Mouse (Mus musculus): Measurements from ENCODE around the gene Pigx.

The Pigx gene

DNA sequence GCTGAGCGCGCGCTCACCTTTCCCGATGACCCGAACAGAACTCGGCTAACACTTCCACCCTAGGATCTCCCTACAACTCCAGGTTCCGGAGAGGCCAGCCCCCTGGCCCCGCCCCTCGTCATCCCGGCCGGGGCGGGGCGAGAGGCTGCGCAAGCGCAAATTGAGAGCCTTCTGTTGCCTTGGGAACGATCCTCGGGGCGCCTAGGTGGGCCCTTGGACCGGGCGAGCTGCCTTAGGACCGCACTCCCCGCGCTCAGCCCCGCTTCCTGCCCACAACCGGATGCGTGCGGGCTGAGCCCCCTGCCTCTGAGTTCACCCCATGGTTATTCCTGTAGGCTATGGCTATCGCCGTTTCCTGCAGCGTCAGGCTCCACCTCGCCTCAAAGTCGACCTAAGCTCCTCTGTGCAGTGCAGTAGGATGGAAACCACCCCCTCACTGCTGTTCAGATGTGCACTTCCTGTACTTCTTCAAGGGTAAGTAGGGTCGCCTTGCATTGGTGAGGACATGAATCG, at the start of gene Pigx, which contains the start of gene Cep19:
TSS of gene Pigx (minus strand) at position 103 of the 513 bp plus-strand sequence.
TSS of gene Cep19 (plus strand) at position 163 of the 513 bp plus-strand sequence.
- DNase-seq (ENCODE audit: low read depth), result peak; percentile 91

- peak; percentile 49 for DNase-seq (ENCODE audit: low read depth)
These were observed 48.2 kb upstream of the Pigx start for GRCm38 (mm10) chr16:32147589-32148207.

GRCm38 (mm10) chr16:32144592-32144991, 45.1 kb upstream of the Pigx start:
- DNase-seq (ENCODE audit: low read depth), result no peak

- DNase-seq (ENCODE audit: low read depth), result no peak
These were observed 44.2 kb upstream of the Pigx start for GRCm38 (mm10) chr16:32143766-32144165.

GRCm38 (mm10) chr16:32138954-32139353, 39.4 kb upstream of the Pigx start:
- DNase-seq (ENCODE audit: low read depth), result no peak

DNA sequence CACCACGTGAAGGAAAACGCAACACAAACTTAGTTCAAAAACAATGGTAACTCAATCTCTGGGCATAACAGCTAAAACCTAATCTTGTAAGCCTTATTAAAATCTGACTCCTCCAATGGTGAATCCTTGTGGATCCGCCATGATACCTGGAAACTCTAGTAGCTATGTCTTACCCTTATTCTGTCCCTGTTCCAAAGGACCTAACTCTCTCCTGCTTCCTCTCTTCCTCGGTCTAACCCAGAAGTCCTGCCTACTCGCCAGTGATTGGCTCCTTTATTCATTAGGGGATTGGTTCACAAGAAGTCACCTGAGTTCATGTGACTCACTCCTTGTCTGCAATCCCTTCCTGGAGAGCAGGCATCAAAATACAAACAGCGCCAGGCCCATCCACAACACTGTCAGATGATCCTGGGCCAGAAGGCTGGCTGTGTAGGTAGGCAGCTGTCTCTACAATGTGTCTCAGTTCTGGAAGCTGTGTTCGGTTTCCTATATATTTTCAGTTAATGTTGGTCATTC, 36.4 kb upstream of the Pigx start:
- DNase-seq (ENCODE audit: low read depth), result no peak

DNA sequence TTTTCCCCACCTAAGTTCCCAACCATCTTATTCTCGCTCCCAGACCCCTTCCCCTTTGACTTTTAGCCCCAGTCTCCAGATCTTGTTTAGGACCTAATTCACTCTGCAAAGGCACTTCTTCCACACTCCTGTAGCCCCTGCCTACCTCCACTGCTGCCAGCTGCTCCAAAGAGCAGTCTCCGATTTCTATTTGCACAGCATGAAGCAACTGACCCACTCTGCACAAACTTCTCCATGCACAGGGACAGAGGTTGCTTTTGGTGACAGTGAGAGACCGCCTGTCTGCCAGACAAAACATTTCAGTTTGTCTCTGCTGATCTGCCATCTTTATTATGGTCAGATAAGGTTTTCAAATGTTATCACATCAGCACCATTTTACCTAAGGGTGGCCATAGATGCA, 33.6 kb upstream of the Pigx start:
- no peak for DNase-seq (ENCODE audit: low read depth)

GRCm38 (mm10) chr16:32130190-32130826, 30.8 kb upstream of the Pigx start:
- DNase-seq (ENCODE audit: low read depth), result peak; percentile 98

DNA sequence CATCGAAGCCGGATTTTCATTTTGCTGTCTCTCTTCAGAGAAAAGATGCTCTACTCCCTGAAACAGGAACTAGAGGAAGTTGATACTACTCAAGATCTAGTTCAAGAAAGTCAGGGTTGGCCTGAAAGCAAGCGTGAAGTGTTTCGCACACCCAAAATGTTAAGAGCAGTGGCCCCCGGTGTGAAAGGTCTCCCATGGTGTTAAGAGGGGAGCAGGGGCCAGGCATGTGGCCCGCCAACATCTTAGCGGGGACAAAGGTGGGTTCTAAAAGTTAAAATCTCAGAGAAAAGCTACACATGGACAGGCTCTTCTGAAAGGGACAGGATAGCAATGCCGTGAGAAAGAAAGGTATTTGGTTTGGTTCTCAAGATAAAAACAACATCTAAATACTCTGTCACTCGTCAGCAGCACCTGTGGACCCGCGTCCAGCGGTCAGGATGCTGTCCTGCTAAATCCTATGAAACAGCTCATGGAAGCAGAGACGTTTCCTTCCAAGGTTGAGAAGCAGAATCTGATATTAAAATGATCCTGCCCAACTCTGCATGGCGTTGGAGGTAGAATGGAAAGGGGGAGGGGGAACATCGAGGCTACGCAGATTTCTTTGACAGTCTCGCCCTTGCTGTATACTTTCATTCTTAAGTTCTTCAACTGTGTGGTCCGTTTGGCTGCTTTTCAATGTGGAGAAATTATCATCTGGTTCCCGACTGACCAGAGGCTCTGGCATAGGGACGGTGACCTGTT, 30.1 kb upstream of the Pigx start:
- DNase-seq (ENCODE audit: low read depth), result peak; percentile 61

GRCm38 (mm10) chr16:32127046-32127445, 27.5 kb upstream of the Pigx start:
- DNase-seq (ENCODE audit: low read depth), result peak; percentile 46

DNA sequence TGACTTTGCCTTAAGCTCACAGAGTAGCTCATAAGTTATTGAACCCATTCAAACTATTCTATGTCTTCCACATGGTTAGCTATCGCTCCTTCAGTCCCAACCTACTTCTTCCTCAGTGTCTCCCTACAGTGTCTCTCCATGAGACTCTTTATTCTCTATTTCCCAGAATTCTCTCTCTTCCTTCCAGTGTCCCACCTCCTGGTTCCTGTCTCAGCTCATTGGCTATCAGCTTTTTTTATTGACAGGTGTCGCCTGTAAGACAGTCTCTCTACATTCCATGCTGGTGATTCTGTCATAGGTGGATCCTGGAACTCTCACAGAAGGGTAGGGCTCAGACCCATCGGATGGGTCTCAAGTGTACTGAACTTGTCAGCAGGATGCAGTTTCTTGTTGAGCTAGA, 25.8 kb upstream of the Pigx start:
- no peak for DNase-seq (ENCODE audit: low read depth)

DNA sequence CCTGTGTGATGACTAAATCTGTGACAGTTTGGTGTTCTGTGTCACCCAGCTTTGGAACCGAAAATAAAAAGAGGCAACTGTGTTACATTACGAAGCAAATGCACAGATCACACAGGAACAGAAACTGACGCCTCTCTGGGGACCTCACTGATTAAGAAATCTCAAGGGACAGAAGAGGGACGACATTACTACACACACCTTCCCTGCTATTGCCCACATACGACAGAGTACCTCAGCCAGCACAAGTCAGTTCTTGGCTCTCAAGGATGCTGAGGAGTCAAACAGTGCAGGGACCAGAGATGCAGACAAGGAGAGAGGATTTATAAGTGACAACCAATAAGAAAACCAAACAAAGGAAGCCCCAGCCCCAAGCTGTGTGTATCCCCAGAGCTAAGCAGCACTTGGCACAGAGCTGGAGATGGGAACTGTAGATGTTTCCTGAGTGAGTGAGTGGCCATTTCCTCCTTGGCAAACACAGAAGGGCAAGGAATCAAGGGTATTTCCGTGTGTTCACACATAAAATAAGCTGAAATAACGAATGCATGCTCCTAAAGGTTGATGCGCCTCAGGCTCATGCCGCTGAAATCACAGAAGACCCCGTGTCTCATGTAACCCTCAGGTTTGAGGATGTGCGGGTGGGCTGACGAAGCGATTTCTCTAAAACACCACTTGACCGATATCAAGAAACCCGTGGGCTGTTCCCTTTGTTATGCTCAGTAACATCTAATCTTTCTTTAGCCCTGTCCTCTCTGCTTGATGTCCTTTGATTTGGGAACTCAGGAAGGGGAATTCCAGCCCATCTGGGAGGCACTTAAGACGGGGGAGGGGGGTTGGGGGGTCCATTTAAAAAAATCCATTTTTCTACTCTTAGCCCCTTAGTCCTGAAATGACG, 25.1 kb upstream of the Pigx start:
- peak; percentile 42 for DNase-seq (ENCODE audit: low read depth)

GRCm38 (mm10) chr16:32124020-32124419, 24.5 kb upstream of the Pigx start:
- DNase-seq (ENCODE audit: low read depth), result no peak

- no peak for DNase-seq (ENCODE audit: low read depth)
These were observed 20.9 kb upstream of the Pigx start for GRCm38 (mm10) chr16:32120454-32120853.

GRCm38 (mm10) chr16:32116186-32116585, 16.6 kb upstream of the Pigx start:
- DNase-seq (ENCODE audit: low read depth), result peak; percentile 64

DNA sequence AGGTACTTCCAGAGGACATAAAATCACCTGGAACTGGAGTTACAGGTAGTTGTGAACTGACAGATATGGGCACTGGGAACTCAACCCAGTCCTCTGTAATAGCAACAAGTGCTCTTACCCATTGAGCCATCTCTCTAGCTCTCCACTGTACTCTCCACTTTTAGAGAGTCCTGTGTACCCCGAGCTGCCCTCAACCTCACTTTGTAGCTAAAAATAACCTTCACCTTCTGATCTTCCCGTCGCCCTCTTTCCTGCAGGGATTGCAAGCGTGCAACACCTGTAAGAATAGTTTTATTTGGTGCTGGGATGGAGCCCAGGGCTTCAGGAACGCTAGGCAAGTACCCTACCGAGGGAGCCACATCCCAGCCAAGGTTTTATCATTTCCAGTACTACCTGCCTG, 16.2 kb upstream of the Pigx start:
- no peak for DNase-seq (ENCODE audit: low read depth)

- DNase-seq (ENCODE audit: low read depth), result peak; percentile 89
These were observed 15.6 kb upstream of the Pigx start for GRCm38 (mm10) chr16:32114968-32115695.

DNA sequence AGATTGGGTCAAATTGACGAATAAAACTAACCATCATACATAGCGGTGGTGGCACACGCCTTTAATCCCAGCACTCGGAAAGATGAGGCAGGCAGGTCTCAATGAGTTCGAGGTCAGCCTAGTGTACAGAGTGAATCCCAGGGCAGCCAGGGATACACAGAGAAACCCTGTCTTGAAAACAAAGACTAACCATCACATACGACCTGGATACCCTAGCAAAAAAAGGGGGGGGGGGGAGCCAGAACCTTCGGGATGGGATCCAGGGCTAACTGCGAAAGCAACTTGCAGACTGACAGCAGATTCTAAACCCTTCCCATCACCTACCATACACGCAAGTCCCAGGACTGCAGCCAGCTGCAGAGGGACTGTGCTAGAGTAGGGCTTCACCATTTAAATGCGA, 14.9 kb upstream of the Pigx start:
- no peak for DNase-seq (ENCODE audit: low read depth)

GRCm38 (mm10) chr16:32113541-32114218, 14.1 kb upstream of the Pigx start:
- DNase-seq (ENCODE audit: low read depth), result peak; percentile 97

- DNase-seq (ENCODE audit: low read depth), result peak; percentile 82
These were observed 11.6 kb upstream of the Pigx start for GRCm38 (mm10) chr16:32110951-32111699.

Measured in 416B (cell line).